Mouse (Mus musculus): Measurements from ENCODE around the gene Csnk2a2. TPM values are rescaled to one million over a fixed set of nuclear protein-coding genes. Genes with fewer than 3 reads are reported as not detected.

Gene Csnk2a2
- polyA plus RNA-seq, 1 experiment from 2014 or later = 8.2 TPM

DNA sequence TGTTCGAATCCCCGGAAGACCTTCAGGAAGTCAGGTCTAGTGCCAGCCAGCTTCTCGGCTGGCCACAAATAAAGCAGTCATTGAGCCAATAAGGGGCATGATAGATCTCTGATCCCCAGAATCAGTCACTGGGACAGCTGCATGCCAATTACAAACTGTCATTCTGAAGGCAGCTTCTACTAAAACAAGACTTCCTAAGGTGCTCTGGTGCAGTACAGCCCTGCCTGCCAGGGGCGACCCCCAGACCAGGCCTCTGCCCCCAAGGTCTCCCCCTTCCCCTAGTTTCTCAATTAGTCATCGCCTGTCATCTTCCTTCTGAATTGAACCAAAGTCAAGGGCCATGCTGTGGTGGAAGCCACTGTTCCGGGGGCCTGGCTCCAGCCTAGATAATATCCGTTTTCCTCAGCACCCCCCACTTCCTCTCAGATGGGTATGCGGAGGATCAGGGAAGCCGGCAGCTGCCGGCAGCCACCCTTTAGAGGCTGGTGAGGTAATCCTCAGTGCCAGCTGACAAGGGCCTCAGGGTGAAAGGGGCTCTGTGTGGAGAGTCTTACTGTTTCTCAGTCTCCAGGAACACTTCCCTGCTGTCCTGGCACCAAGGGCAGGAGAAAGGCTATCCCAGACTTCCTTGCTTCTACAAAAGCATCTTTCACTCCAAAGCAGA, 78.4 kb downstream of the Csnk2a2 start:
- 27% methylated on average over 10 of the region's 10 CpGs for WGBS
- Histone ChIP-seq H3K9ac (peak overlapping the region; percentile 45; the same call in 1 of the 2 replicates), H3K27ac (ENCODE audit: poor library complexity, severe bottlenecking) (peak overlapping the region; percentile 54), H3K4me1 (replicated peaks) (peaks cover 12% of the 10 kb centered on the region), H3K4me2 (peak overlapping the region; percentile 17; the same call in 1 of the 2 replicates), H3K9me3 (replicated peaks) (peaks cover 3% of the 10 kb centered on the region; the same call in 1 of the 2 replicates), H3K4me3 (no peak overlapping the region), H3K27me3 (replicated peaks) (no peaks in the 10 kb centered on the region), H3K36me3 (no peaks in the 10 kb centered on the region)
- peak; percentile 64 for ATAC-seq (ENCODE audit: insufficient number of reproducible peaks, low FRiP score)

DNA sequence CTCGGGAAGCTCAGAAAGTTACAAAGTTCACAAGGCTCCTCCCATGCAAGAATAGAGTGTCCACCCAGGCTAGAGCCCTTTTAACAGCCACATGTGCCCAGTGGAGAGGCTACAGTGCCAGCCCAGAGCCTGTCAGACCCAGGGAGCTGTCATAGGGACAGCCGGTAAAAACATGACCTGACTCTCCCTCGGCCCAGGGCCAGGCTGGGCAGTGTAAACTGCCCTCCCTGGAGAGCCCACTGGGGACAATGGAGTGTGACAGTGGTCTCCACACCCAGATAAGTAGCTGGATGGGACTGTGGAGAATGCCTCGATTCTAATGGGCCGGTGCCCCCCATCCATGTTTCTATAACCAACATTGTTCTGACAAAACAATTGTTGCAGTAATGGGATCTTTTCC, 80.3 kb downstream of the Csnk2a2 start:
- H3K27ac ChIP-seq (ENCODE audit: poor library complexity, severe bottlenecking) = no peak overlapping the region
- peak; percentile 68 for ATAC-seq (ENCODE audit: insufficient number of reproducible peaks, low FRiP score)
- H3K9ac ChIP-seq = no peak overlapping the region

DNA sequence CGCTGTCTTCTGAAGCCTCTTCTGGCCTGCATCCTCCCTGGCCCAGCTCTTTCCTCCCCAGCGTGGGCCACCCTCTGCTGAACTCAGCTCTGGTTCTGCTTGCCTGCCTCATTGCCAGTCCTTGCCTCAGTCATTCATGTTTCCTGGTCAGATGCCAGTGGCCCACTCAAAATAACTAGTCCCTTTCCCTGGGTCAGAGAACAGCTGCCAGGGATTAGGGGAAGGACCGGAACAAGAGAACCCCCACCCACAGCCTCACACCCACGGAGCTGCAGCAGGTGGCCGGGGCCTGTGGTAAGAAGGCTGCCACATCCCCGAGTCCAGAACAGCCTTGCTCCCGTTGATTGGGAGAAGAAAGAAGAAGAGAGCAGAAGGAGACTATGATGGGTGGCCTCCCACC, 88.7 kb downstream of the Csnk2a2 start:
- H3K36me3 ChIP-seq = no peaks in the 10 kb centered on the region
- no peak overlapping the region for H3K27ac ChIP-seq (ENCODE audit: poor library complexity, severe bottlenecking)
- no peak overlapping the region for H3K4me2 ChIP-seq
- no peak overlapping the region for H3K4me3 ChIP-seq
- H3K4me1 ChIP-seq (replicated peaks) = peaks cover 16% of the 10 kb centered on the region
- no peaks in the 10 kb centered on the region for H3K27me3 ChIP-seq (replicated peaks)
- H3K9ac ChIP-seq = no peak overlapping the region
- no peaks in the 10 kb centered on the region for H3K9me3 ChIP-seq (replicated peaks)
- no peak for ATAC-seq (ENCODE audit: insufficient number of reproducible peaks, low FRiP score)
- WGBS = 74% methylated on average over 7 of the region's 7 CpGs

More for the DNA sequence above, 80.3 kb downstream of the Csnk2a2 start:
- 73% methylated on average over 5 of the region's 5 CpGs for WGBS
- Histone ChIP-seq H3K4me2 (no peak overlapping the region), H3K4me1 (replicated peaks) (peaks cover 12% of the 10 kb centered on the region), H3K27me3 (replicated peaks) (no peaks in the 10 kb centered on the region), H3K9me3 (replicated peaks) (peaks cover 3% of the 10 kb centered on the region; the same call in 1 of the 2 replicates), H3K36me3 (no peaks in the 10 kb centered on the region), H3K4me3 (no peak overlapping the region)

DNA sequence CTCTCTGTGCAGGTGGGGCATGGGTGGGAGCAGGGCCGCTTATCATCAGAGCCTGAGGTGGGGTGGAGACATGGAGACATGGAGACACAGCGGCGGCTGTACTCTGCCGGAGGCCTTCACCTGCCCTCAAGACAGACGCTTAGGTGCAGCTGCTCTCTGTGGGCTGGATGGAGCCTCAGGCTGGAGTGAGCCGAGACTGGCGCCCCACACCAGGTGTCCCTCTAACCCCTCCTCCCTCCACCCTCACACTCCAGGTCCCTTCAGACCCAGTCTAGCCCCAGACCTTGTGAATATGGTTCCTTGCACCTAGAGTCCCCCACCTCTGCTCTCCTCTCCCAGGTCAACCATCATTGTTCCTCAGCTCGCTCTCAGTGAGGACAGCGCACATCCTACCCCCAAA, 90.7 kb downstream of the Csnk2a2 start:
- no peaks in the 10 kb centered on the region for H3K36me3 ChIP-seq
- H3K4me3 ChIP-seq = no peak overlapping the region
- no peak overlapping the region for H3K4me2 ChIP-seq
- ATAC-seq (ENCODE audit: insufficient number of reproducible peaks, low FRiP score) = no peak
- H3K9ac ChIP-seq = no peak overlapping the region
- H3K27me3 ChIP-seq (replicated peaks) = no peaks in the 10 kb centered on the region
- no peak overlapping the region for H3K27ac ChIP-seq (ENCODE audit: poor library complexity, severe bottlenecking)
- WGBS = 85% methylated on average over 9 of the region's 9 CpGs
- no peaks in the 10 kb centered on the region for H3K9me3 ChIP-seq (replicated peaks)
- H3K4me1 ChIP-seq (replicated peaks) = peaks cover 36% of the 10 kb centered on the region

DNA sequence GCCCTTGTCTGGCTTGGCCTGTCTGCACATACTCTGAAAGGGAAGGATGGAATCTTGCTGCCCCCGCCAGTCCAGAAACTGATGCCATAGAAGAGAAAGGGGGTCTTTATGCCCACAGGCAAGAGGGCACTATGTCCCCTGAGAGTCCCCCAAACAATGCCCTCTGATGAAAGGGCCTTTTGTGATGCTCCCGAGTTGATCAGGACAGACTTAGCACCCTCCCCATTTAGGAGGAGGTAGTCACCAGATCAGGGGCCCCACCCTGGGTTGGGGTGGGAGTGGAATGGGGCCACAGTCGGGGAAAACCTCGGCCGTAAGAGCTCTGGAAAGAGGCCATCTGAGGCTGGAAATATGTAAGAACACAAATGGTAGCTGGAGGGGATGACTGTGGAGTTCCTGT, 92.6 kb downstream of the Csnk2a2 start:
- Histone ChIP-seq H3K4me2 (no peak overlapping the region), H3K9me3 (replicated peaks) (no peaks in the 10 kb centered on the region), H3K36me3 (no peaks in the 10 kb centered on the region), H3K27me3 (replicated peaks) (no peaks in the 10 kb centered on the region), H3K4me3 (no peak overlapping the region), H3K4me1 (replicated peaks) (peaks cover 46% of the 10 kb centered on the region), H3K27ac (ENCODE audit: poor library complexity, severe bottlenecking) (peak overlapping the region; percentile 71), H3K9ac (no peak overlapping the region)
- no peak for ATAC-seq (ENCODE audit: insufficient number of reproducible peaks, low FRiP score)
- 45% methylated on average over 5 of the region's 5 CpGs for WGBS

DNA sequence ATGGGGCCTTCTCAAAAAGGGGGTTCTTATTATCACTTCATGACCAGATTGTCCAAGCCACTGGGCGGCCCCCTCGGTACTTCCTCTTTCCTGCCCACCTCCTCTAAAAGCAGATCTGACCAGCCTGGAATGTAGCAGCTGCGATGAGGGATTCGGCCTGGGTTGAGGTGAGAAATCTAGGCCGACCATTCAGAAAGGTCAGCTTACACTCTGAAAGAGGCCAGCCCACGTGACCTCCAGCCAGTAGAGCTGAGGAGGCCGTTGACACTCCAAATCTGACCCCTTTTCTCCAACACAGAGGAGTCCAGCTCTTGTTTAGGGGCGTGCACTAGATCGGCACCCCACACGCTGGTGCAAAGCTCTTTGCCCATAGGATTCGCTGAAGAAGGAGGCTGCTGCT, 93.1 kb downstream of the Csnk2a2 start:
- no peaks in the 10 kb centered on the region for H3K27me3 ChIP-seq (replicated peaks)
- no peak overlapping the region for H3K9ac ChIP-seq
- H3K36me3 ChIP-seq = no peaks in the 10 kb centered on the region
- no peak overlapping the region for H3K4me2 ChIP-seq
- H3K27ac ChIP-seq (ENCODE audit: poor library complexity, severe bottlenecking) = peak overlapping the region; percentile 71
- ATAC-seq (ENCODE audit: insufficient number of reproducible peaks, low FRiP score) = no peak
- WGBS = 33% methylated on average over 11 of the region's 11 CpGs
- no peak overlapping the region for H3K4me3 ChIP-seq
- H3K4me1 ChIP-seq (replicated peaks) = peaks cover 46% of the 10 kb centered on the region
- no peaks in the 10 kb centered on the region for H3K9me3 ChIP-seq (replicated peaks)

Other genes with a start within 250 kb of the Csnk2a2 start
- 0.26 and 1.0 TPM in 2 replicates for gene Cngb1, start 183.5 kb downstream of the Csnk2a2 start, polyA plus RNA-seq (2016; fragmentation: Nextera tagmentation; extraction: Ambion mirVana)
- 0.53 TPM in 1 of 2 replicates, not detected in the other for gene Tepp, start 179.5 kb downstream of the Csnk2a2 start, polyA plus RNA-seq (2016; fragmentation: Nextera tagmentation; extraction: Ambion mirVana)
- 8.6 and 9.6 TPM in 2 replicates for gene Zfp319, start 158.1 kb downstream of the Csnk2a2 start, polyA plus RNA-seq (2016; fragmentation: Nextera tagmentation; extraction: Ambion mirVana)
- gene Usb1, start 157.8 kb downstream of the Csnk2a2 start, polyA plus RNA-seq (2016; fragmentation: Nextera tagmentation; extraction: Ambion mirVana) = 25.5 and 26.5 TPM in 2 replicates
- gene Mmp15, start 137.8 kb downstream of the Csnk2a2 start, polyA plus RNA-seq (2016; fragmentation: Nextera tagmentation; extraction: Ambion mirVana) = 86.0 and 86.6 TPM in 2 replicates
- gene Cfap20, start 55.2 kb downstream of the Csnk2a2 start, polyA plus RNA-seq (2016; fragmentation: Nextera tagmentation; extraction: Ambion mirVana) = 151 and 153 TPM in 2 replicates
- 3.2 and 3.7 TPM in 2 replicates for gene Ccdc113, start 44.0 kb upstream of the Csnk2a2 start, polyA plus RNA-seq (2016; fragmentation: Nextera tagmentation; extraction: Ambion mirVana)
- gene Prss54, start 86.3 kb upstream of the Csnk2a2 start, polyA plus RNA-seq (2016; fragmentation: Nextera tagmentation; extraction: Ambion mirVana) = not detected in 2 replicates
- gene Gins3, start 143.4 kb upstream of the Csnk2a2 start, polyA plus RNA-seq (2016; fragmentation: Nextera tagmentation; extraction: Ambion mirVana) = 18.2 and 19.0 TPM in 2 replicates
- gene Ndrg4, start 186.9 kb upstream of the Csnk2a2 start, polyA plus RNA-seq (2016; fragmentation: Nextera tagmentation; extraction: Ambion mirVana) = 307 and 309 TPM in 2 replicates
- 18.7 and 20.3 TPM in 2 replicates for gene Setd6, start 225.8 kb upstream of the Csnk2a2 start, polyA plus RNA-seq (2016; fragmentation: Nextera tagmentation; extraction: Ambion mirVana)